Mouse (Mus musculus) liver, adult 2 months (tissue): ENCODE data around the gene Synpo2l.

Experiments
- CTCF ChIP-seq: fragments of 200-500 bp; IDR thresholded peaks from 2 replicates; pipeline ENCODE4 v1.5.1; 2011; ENCODE audit warnings: low read depth, low read length, control low read depth
- POLR2A ChIP-seq: fragments of 200-500 bp; IDR thresholded peaks from 2 replicates; pipeline ENCODE4 v1.6.1; 2011; ENCODE audit warnings: low read length, control low read depth; ENCODE audit not compliant: insufficient read depth; ENCODE audit errors: extremely low read depth

DNA sequence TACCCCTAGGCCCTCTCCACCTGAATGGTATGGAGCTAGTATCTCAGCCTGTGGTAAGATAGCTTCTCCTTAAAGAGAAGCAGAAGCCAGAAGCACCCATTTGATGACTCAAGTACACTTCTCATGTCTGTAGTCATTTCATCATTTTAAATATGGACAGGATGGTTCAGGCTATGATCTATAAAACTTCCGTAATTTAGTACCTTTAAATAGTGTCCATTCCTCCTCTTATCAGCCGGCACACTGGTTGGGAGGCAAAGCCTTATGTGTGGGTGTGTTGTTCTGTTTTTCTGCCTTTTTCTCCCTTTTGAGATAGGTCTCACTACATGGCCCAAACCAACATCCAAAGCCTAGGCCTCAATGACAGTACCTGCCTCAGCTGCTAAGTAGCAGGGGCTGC is 30.4 kb upstream of the Synpo2l start:
- TF ChIP-seq CTCF, result no peak
- TF ChIP-seq POLR2A, result no peak
